Mouse (Mus musculus) stomach, embryonic 16.5 days (tissue): Measurements from ENCODE around the gene Bmpr1b. TPM values are rescaled to one million over a fixed set of nuclear protein-coding genes. Genes with fewer than 3 reads are reported as not detected.

Source experiments
- ATAC-seq: fragments of 200-750 bp; cut with Nextera tagmentation; 2 replicates; pipeline ENCODE4 v1.8.0; 2017; ENCODE audit warnings: moderate number of reproducible peaks, moderate TSS enrichment; ENCODE audit not compliant: insufficient read depth, low FRiP score
- H3K27ac ChIP-seq: fragments of 300-500 bp; sonication (generic); 2 replicates; pipeline ENCODE4 v1.5.1; 2014; ENCODE audit warnings: low read length
- H3K27me3 ChIP-seq: fragments of 300-500 bp; sonication (generic); 2 replicates; pipeline ENCODE4 v1.6.1; 2014; ENCODE audit warnings: low read length, control low read depth, mixed read lengths; ENCODE audit not compliant: control insufficient read depth, insufficient read depth
- H3K36me3 ChIP-seq: fragments of 300-500 bp; sonication (generic); 2 replicates; pipeline ENCODE4 v1.6.1; 2014; ENCODE audit warnings: low read length; ENCODE audit not compliant: control insufficient read depth, insufficient read depth
- H3K4me1 ChIP-seq: fragments of 300-500 bp; sonication (generic); 2 replicates; pipeline ENCODE4 v1.6.1; 2014; ENCODE audit warnings: low read length, control low read depth, mixed read lengths; ENCODE audit not compliant: control insufficient read depth, insufficient read depth
- H3K4me2 ChIP-seq: fragments of 300-500 bp; sonication (generic); 2 replicates; pipeline ENCODE4 v1.6.1; 2014; ENCODE audit warnings: low read depth, low read length, mixed read lengths
- H3K4me3 ChIP-seq: fragments of 300-500 bp; sonication (generic); replicated peaks from 2 replicates; pipeline ENCODE4 v1.5.1; 2014; ENCODE audit warnings: mild to moderate bottlenecking, low read length
- H3K9ac ChIP-seq: fragments of 300-500 bp; sonication (generic); 2 replicates; pipeline ENCODE4 v1.6.1; 2014; ENCODE audit warnings: low read length
- H3K9me3 ChIP-seq: fragments of 300-500 bp; sonication (generic); replicated peaks from 2 replicates; pipeline ENCODE4 v1.6.1; 2016; ENCODE audit warnings: low read length, control low read depth; ENCODE audit not compliant: control insufficient read depth
- WGBS: fragments of 180-500 bp; shearing (Covaris S2); extraction: QIAGEN DNeasy Blood & Tissue Kit; methylation state at CpG from one replicate; pipeline ENCODE4 v1.1.7; 2014; 5-methylcytosine and 5-hydroxymethylcytosine counted together
- polyA plus RNA-seq: library from polyadenylated mRNA; unstranded; fragments of >200 nt; fragmentation: Nextera tagmentation; extraction: Ambion mirVana; gene quantifications from 2 replicates; pipeline ENCODE4 v1.2.1, GENCODE M21; 2015

Gene Bmpr1b
- polyA plus RNA-seq, 1 experiment from 2014 or later, result 8.5 TPM

DNA sequence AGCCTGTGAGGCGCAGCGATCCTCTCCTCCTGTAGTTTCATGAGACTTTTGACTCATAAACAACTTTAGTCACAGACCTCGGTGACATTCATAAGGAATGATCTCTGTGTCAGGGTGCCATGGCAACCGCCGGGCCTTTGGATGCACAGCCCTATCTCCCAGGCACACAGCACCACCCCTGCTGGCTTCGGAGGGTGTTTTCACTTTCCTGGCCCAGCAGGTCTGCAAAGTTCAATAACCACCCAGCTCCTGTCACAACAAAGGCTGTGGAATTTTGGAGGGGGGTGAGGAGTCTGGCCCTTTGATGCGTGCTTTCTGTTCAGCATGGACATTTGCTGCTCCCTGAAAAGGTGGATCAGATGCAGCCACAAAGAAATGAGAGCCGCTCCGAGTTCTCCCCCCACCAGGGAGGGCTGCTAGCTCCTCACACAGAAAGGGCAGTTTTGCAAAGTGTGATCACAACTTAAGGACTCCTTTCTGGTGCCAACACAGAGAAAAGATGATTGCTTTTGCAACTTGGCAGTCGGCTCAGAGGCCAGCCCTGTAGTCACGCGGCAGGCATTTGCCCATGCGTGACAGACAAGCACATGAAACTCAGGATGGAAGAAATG, 349.8 kb downstream of the Bmpr1b start:
- Histone ChIP-seq H3K4me3 (no peak overlapping the region), H3K27me3 (no peaks in the 10 kb centered on the region), H3K27ac (no peak overlapping the region), H3K9ac (no peak overlapping the region), H3K4me2 (no peak overlapping the region), H3K9me3 (no peaks in the 10 kb centered on the region), H3K36me3 (no peaks in the 10 kb centered on the region), H3K4me1 (no peaks in the 10 kb centered on the region)
- ATAC-seq, result no peak
- WGBS, result 39% methylated on average over 13 of the region's 13 CpGs

DNA sequence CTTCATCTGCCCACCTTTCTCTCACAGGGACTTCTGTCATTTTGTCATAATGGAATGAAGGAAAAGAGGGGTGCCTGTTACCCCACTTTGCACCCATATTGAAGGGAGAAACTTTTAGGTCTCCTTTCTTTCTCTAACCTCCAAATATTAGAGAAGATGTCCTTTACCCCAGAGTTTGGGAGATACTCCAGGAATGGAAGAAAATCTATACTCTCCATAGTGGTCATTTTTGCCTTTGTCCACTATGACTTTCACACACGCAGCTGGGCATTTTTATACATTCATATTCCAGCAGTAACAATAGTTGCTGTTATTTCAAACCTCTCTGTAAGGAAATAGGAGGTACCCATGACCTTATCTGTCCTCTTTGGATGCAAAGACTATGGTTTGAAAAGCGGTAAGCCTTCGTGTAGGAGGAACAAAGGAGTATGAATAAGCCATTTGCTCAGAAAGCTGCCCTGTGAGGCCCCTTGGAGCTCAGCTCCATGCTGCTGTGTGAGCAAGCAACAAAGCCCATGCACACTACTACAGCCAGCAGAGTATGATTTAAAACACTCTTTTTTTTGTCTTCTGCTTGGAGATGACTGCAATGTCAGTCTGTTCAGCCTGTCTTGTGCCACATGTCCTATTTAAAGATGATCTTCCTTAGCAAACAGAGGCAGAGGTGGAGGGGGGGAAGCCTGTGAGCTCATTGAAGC, 350.5 kb downstream of the Bmpr1b start:
- Histone ChIP-seq H3K9ac (no peak overlapping the region), H3K9me3 (no peaks in the 10 kb centered on the region), H3K4me3 (no peak overlapping the region), H3K27me3 (no peaks in the 10 kb centered on the region), H3K27ac (no peak overlapping the region), H3K4me1 (no peaks in the 10 kb centered on the region), H3K36me3 (no peaks in the 10 kb centered on the region), H3K4me2 (no peak overlapping the region)
- 34% methylated on average over 3 of the region's 3 CpGs for WGBS
- ATAC-seq, result no peak

DNA sequence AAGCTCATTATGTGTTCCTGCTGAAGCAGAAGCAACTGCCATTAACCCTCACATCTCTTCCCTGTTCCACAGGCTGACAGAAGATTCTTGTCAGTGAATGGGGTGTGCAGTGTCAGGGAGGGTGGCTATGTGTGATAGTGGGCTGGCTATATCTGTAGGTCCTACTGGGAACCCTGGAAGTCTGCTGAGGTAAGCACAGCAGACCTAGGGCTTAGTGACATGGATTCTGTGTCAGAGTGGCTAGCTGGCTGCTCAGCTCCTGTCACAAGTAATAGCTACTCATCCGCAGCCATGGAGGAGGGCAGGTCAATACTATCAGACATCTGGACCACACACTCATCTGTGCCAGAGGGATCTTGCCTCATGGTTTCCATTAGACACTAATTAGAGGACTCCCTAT, 354.4 kb downstream of the Bmpr1b start:
- H3K4me3 ChIP-seq, result no peak overlapping the region
- no peaks in the 10 kb centered on the region for H3K4me1 ChIP-seq
- no peaks in the 10 kb centered on the region for H3K27me3 ChIP-seq
- no peak overlapping the region for H3K4me2 ChIP-seq
- 67% methylated on average over 1 of the region's 1 CpGs for WGBS
- H3K27ac ChIP-seq, result no peak overlapping the region
- no peaks in the 10 kb centered on the region for H3K36me3 ChIP-seq
- no peaks in the 10 kb centered on the region for H3K9me3 ChIP-seq
- ATAC-seq, result no peak
- H3K9ac ChIP-seq, result no peak overlapping the region

DNA sequence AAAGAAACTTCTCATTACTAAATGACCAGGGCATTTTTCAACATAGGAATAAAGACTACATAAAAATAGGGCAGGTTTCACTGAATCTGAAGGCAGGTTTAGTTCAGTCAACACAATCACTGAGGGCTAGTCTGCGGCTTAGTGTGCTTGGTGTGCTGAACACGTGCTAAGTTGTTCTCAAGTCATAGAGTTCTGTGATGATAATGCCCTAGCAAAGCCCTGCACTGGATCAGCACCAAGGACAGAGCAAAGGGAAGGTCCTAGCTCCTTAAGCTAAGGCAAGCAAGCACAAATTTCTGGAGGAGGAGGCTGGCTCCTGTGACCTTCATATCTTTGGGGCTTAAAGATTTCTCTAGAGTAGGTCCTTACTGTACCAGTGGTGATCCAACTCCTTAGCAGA, 357.9 kb downstream of the Bmpr1b start:
- no peaks in the 10 kb centered on the region for H3K27me3 ChIP-seq
- WGBS, result 15% methylated on average over 2 of the region's 2 CpGs
- H3K9me3 ChIP-seq, result no peaks in the 10 kb centered on the region
- no peaks in the 10 kb centered on the region for H3K4me1 ChIP-seq
- no peak for ATAC-seq
- no peak overlapping the region for H3K4me3 ChIP-seq
- H3K27ac ChIP-seq, result no peak overlapping the region
- no peak overlapping the region for H3K9ac ChIP-seq
- H3K36me3 ChIP-seq, result no peaks in the 10 kb centered on the region
- H3K4me2 ChIP-seq, result no peak overlapping the region

DNA sequence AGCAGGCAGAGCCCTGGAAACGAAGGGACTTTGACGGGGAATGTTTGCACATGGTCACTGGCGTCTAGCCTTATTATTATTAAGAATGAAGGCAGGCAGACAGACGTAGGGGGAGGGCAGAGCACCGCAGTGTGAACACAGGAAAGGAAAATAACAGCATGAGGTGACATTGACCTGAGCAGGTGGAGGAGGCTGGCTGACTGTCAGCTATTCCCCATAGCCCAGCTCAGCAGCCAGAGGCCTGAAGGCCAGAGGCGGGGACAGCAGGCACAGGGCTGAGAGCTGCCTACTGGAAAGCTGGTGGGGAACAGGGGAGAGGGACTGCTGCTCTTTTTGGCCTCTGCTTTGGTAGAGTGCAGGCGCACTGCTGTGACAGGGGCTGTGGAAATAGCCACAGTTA, 358.3 kb downstream of the Bmpr1b start:
- Histone ChIP-seq H3K4me1 (no peaks in the 10 kb centered on the region), H3K4me3 (no peak overlapping the region), H3K9me3 (no peaks in the 10 kb centered on the region), H3K27me3 (no peaks in the 10 kb centered on the region), H3K36me3 (no peaks in the 10 kb centered on the region), H3K4me2 (no peak overlapping the region), H3K9ac (no peak overlapping the region), H3K27ac (no peak overlapping the region)
- ATAC-seq, result no peak
- WGBS, result 48% methylated on average over 7 of the region's 7 CpGs

DNA sequence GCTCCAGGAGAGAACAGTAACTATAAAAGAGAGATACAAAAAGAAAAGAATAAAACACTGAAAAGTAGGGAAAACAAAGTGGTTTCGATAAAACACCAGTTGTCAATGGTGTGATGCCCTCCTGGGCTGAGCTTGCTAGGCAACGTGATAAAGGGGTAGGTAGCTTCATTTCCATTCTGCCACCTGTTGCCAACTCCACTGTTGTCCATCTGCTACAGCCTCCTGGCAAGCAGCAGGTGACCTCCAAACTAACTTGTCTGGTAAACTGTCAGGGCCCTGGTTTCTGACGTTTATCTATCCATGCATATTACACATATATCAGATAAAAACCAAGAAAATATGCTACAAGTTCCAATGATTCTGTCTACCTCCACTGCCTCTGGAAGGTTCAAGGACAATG, 359.6 kb downstream of the Bmpr1b start:
- ATAC-seq, result no peak
- no peaks in the 10 kb centered on the region for H3K9me3 ChIP-seq
- no peak overlapping the region for H3K4me3 ChIP-seq
- H3K36me3 ChIP-seq, result no peaks in the 10 kb centered on the region
- no peaks in the 10 kb centered on the region for H3K4me1 ChIP-seq
- H3K4me2 ChIP-seq, result no peak overlapping the region
- no peak overlapping the region for H3K27ac ChIP-seq
- H3K27me3 ChIP-seq, result no peaks in the 10 kb centered on the region
- H3K9ac ChIP-seq, result no peak overlapping the region
- 85% methylated on average over 3 of the region's 3 CpGs for WGBS

DNA sequence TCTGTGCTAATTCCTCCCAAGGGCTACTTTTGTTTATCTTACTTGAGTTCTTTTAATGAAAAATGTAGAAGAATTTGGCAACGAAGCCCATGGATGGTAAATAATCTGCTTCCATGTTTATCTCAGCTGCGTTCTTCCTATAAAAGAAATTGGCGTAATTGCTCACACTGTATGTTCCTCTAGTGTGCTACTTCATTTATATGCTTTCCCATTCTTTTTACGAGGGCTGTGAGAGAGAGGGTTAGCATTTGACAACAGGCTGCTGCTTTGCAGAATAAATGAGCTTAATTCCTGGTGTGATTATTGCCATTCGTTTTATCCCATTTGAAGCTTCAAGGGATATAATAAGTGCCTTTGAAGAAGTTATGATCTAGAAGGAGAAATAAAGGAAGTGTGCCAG, 365.1 kb downstream of the Bmpr1b start:
- Histone ChIP-seq H3K36me3 (no peaks in the 10 kb centered on the region), H3K4me1 (no peaks in the 10 kb centered on the region), H3K27me3 (no peaks in the 10 kb centered on the region), H3K9me3 (no peaks in the 10 kb centered on the region), H3K27ac (no peak overlapping the region), H3K4me2 (no peak overlapping the region), H3K9ac (no peak overlapping the region), H3K4me3 (no peak overlapping the region)
- 72% methylated on average over 5 of the region's 5 CpGs for WGBS
- no peak for ATAC-seq

DNA sequence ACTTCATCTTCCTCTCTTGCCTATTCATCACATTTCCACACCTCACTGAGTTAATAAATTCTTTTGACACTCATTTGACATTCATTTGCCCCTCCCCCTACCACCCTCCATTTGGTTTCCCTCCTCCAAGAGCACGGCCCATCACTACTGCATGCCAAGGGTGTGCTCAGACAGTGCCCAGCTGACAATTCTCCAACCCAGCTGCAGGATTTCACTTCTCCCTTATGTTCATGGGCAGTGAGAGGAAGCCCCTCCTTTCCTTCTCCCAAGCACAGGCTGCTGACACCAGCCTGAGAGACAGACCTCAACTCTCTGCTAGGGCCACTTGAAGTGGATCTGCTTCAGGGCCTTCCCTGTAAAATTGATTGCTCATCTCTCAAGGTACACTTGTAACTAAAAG, 371.4 kb downstream of the Bmpr1b start:
- WGBS, result 20% methylated on average over 1 of the region's 1 CpGs
- Histone ChIP-seq H3K9ac (no peak overlapping the region), H3K36me3 (no peaks in the 10 kb centered on the region), H3K4me2 (no peak overlapping the region), H3K4me3 (no peak overlapping the region), H3K4me1 (no peaks in the 10 kb centered on the region), H3K9me3 (no peaks in the 10 kb centered on the region), H3K27ac (no peak overlapping the region), H3K27me3 (no peaks in the 10 kb centered on the region)
- no peak for ATAC-seq

DNA sequence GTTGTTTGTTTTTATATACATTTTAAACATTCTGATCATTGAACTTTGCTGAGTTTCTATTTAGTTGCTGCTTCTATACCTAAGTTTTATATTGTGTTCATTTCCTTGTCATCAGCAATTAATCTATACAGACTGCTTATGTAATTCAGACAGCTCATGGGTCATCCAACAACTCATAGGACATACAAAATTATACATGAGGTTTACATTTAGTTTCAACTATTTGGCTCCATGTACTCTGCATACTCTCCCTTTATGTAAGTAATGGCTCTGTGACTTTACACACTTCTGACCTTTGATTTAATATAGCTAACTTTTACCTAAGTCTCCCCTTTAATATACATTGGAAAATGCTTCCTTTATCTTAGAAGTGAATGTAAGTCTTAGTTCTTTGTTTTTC, 371.9 kb downstream of the Bmpr1b start:
- no peak overlapping the region for H3K4me2 ChIP-seq
- ATAC-seq, result no peak
- no peaks in the 10 kb centered on the region for H3K9me3 ChIP-seq

More for the DNA sequence above, 371.9 kb downstream of the Bmpr1b start:
- no peak overlapping the region for H3K9ac ChIP-seq
- H3K36me3 ChIP-seq, result no peaks in the 10 kb centered on the region
- H3K4me1 ChIP-seq, result no peaks in the 10 kb centered on the region
- no peaks in the 10 kb centered on the region for H3K27me3 ChIP-seq
- no peak overlapping the region for H3K27ac ChIP-seq
- H3K4me3 ChIP-seq, result no peak overlapping the region
